Mouse (Mus musculus): ENCODE data around the gene Fa2h.

GRCm38 (mm10) chr8:111300597-111301546 lies 92.8 kb downstream of the Fa2h start:
- TF ChIP-seq CTCF (IDR thresholded peaks at IDR 0.05; ENCODE audit: low read depth, low read length) (no peak), POLR2A (IDR thresholded peaks at IDR 0.05; ENCODE audit: borderline replicate concordance, low read depth, low read length) (no peak)

All from bone marrow macrophage, adult 2 months (primary cell).